Mouse (Mus musculus): ENCODE results near the gene Fosl2. TPM values are rescaled to one million over a fixed set of nuclear protein-coding genes. Genes with fewer than 3 reads are reported as not detected.
A peak's percentile ranks its signal among the peaks of the same experiment; 100 is the strongest.

The Fosl2 gene
- polyA plus RNA-seq, 1 experiment from 2014 or later = 0.80 TPM

DNA sequence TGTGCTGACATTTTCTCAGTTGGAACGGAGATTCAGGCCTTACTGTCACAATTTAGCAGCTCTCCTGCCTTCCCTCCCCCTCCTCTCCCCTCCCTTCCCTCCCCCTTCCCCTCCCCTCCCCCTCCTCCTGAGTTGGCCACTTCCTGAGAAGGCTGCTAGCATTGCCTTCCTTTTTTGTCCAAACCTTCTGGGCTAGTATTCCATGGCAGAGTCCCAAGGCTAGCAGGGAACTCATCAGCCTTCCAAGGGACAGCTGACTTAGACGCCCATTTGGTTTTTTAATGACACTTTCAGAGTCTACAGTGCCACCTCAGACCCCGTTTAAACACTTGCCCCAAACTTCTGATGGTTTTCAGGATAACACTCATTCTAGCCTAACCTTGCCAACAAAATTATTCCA is 7.7 kb upstream of the Fosl2 start:
- Histone ChIP-seq H3K4me1 (replicated peaks; ENCODE audit: control insufficient read depth, insufficient read depth, low read length) (no peaks in the 10 kb centered on the region), H3K4me3 (replicated peaks; ENCODE audit: low read length) (no peak overlapping the region), H3K9ac (no peak overlapping the region), H3K36me3 (replicated peaks; ENCODE audit: control insufficient read depth, insufficient read depth) (no peaks in the 10 kb centered on the region), H3K4me2 (replicated peaks) (no peak overlapping the region), H3K9me3 (ENCODE audit: control insufficient read depth, low read length) (no peaks in the 10 kb centered on the region), H3K27ac (no peak overlapping the region), H3K27me3 (ENCODE audit: control insufficient read depth, insufficient read depth, low read length) (peaks cover 12% of the 10 kb centered on the region; the same call in 1 of the 2 replicates)
- ATAC-seq (ENCODE audit: low FRiP score) = no peak
- 65% methylated on average over 3 of the region's 3 CpGs for WGBS
- DNase-seq (ENCODE audit: low spot score) = no peak

DNA sequence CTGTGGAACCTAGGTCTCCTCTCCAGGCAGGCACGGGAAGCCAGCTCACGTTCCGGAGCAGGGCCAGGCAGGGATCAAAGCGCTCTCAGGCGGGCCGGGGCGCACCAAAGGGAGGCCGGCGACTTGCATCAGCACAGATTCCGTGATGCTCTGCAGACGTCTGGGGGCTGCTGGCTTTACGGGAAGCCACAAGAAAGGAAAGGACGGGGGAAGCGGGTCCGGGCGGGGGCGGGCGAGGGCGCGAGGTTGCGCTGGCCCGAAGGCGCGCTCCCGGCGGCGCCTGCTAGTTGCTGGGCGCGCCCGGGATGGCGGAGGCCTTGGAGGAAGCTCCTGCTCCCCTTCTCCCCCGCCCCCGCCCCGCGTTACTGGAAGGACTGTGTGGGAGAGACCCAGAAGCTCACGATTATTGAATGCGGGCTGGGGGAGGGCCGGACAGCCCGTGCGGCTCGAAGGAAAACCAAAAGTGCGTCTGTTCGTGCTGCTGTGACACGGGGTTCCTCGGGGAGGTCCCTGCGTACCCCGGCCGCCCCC is 2.6 kb upstream of the Fosl2 start:
- H3K4me1 ChIP-seq (replicated peaks; ENCODE audit: control insufficient read depth, insufficient read depth, low read length) = peaks cover 15% of the 10 kb centered on the region; the same call in 1 of the 2 replicates
- H3K9ac ChIP-seq = peak overlapping the region; percentile 58
- peak overlapping the region; percentile 89 for H3K4me2 ChIP-seq (replicated peaks)
- DNase-seq (ENCODE audit: low spot score) (peak; percentile 41), ATAC-seq (ENCODE audit: low FRiP score) (peak; percentile 21; the same call in 1 of the 2 replicates)
- peak overlapping the region; percentile 10; the same call in 1 of the 2 replicates for H3K27ac ChIP-seq
- no peaks in the 10 kb centered on the region for H3K9me3 ChIP-seq (ENCODE audit: control insufficient read depth, low read length)
- H3K4me3 ChIP-seq (replicated peaks; ENCODE audit: low read length) = peak overlapping the region; percentile 62
- WGBS = under 1% methylated on average over 42 of the region's 48 CpGs
- peaks cover 41% of the 10 kb centered on the region for H3K27me3 ChIP-seq (ENCODE audit: control insufficient read depth, insufficient read depth, low read length)
- H3K36me3 ChIP-seq (replicated peaks; ENCODE audit: control insufficient read depth, insufficient read depth) = no peaks in the 10 kb centered on the region

DNA sequence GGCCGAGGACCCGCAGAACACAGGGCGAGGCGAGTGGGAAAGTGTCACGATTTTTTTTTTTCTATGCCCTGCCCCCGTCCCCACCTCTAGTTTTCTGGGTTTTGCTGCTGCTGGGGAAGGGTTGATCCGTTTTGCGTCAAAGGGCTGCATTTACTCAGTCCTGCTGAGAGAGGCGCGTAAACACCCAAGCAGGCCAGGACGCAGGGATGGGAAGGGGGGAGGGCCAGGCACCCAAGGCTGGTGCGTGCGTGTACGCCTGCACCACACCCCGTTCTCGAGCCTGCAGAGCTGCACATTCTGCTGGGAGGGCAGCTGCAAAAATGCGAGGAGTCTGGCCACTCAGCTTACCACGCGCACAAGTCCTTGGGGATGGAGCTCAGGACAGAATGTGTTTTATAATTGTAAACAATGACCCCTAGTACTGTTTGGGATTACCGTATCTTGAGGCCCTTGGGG is 2.0 kb upstream of the Fosl2 start:
- Histone ChIP-seq H3K4me2 (replicated peaks) (peak overlapping the region; percentile 89), H3K27me3 (ENCODE audit: control insufficient read depth, insufficient read depth, low read length) (peaks cover 47% of the 10 kb centered on the region), H3K27ac (0 out of 2 replicates have a peak overlapping the region, but pooled peaks have one; percentile 10), H3K4me3 (replicated peaks; ENCODE audit: low read length) (peak overlapping the region; percentile 62), H3K9ac (peak overlapping the region; percentile 58), H3K9me3 (ENCODE audit: control insufficient read depth, low read length) (no peaks in the 10 kb centered on the region), H3K36me3 (replicated peaks; ENCODE audit: control insufficient read depth, insufficient read depth) (no peaks in the 10 kb centered on the region), H3K4me1 (replicated peaks; ENCODE audit: control insufficient read depth, insufficient read depth, low read length) (peaks cover 15% of the 10 kb centered on the region; the same call in 1 of the 2 replicates)
- DNase-seq (ENCODE audit: low spot score) (peak; percentile 32), ATAC-seq (ENCODE audit: low FRiP score) (no peak)
- WGBS = 0% methylated on average over 20 of the region's 20 CpGs

DNA sequence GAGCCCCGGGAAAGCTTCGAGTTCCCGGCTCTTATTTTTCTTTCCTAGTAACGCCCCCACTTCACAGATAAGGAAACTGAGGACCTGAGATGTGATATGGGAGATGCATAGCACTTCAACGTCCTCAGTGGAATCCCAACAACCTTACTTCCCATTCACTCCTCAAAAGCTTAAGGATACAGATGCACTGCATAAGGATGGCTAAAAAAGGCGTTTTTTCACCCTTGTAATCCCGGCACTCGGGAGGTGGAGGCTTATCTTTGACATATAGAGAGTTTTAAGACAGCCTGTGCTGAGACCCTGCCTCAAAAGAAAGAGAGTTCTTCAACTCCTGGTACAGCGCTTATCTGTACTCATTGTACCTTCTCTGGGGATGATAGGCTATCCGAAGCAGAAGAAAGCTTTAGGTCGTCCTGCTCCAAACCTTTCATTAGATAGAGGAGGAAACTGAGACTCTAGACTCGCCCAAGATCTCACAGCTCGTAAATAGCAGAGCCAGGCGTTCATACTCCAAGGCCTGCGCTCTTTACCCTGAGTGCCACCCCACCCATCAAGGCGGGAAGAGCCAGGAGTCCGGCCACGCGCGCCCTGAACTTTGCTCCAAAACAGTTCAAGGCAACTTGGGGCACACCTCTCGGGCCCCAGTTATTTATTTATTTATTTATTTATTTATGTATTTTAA is 1.4 kb upstream of the Fosl2 start:
- no peak for DNase-seq (ENCODE audit: low spot score)
- Histone ChIP-seq H3K9me3 (ENCODE audit: control insufficient read depth, low read length) (no peaks in the 10 kb centered on the region), H3K4me2 (replicated peaks) (peak overlapping the region; percentile 89), H3K27me3 (ENCODE audit: control insufficient read depth, insufficient read depth, low read length) (peaks cover 51% of the 10 kb centered on the region), H3K4me3 (replicated peaks; ENCODE audit: low read length) (peak overlapping the region; percentile 62), H3K9ac (peak overlapping the region; percentile 70), H3K27ac (no peak overlapping the region), H3K4me1 (replicated peaks; ENCODE audit: control insufficient read depth, insufficient read depth, low read length) (peaks cover 15% of the 10 kb centered on the region; the same call in 1 of the 2 replicates), H3K36me3 (replicated peaks; ENCODE audit: control insufficient read depth, insufficient read depth) (no peaks in the 10 kb centered on the region)
- ATAC-seq (ENCODE audit: low FRiP score) = no peak
- 3% methylated on average over 21 of the region's 21 CpGs for WGBS

GRCm38 (mm10) chr5:32134903-32135335 is 682 bp upstream of the Fosl2 start:
- peak overlapping the region; percentile 71 for H3K27ac ChIP-seq
- peak overlapping the region; percentile 70 for H3K9ac ChIP-seq
- ATAC-seq (ENCODE audit: low FRiP score) (peak; percentile 54), DNase-seq (ENCODE audit: low spot score) (peak; percentile 30)
- H3K36me3 ChIP-seq (replicated peaks; ENCODE audit: control insufficient read depth, insufficient read depth) = no peaks in the 10 kb centered on the region
- no peaks in the 10 kb centered on the region for H3K9me3 ChIP-seq (ENCODE audit: control insufficient read depth, low read length)
- peaks cover 15% of the 10 kb centered on the region; the same call in 1 of the 2 replicates for H3K4me1 ChIP-seq (replicated peaks; ENCODE audit: control insufficient read depth, insufficient read depth, low read length)
- peak overlapping the region; percentile 62 for H3K4me3 ChIP-seq (replicated peaks; ENCODE audit: low read length)
- WGBS = under 1% methylated on average over 35 of the region's 54 CpGs
- H3K27me3 ChIP-seq (ENCODE audit: control insufficient read depth, insufficient read depth, low read length) = peaks cover 51% of the 10 kb centered on the region
- peak overlapping the region; percentile 89 for H3K4me2 ChIP-seq (replicated peaks)

- ATAC-seq (ENCODE audit: low FRiP score) = no peak
- 0% methylated on average over 56 of the region's 63 CpGs for WGBS
- peak overlapping the region; percentile 70 for H3K9ac ChIP-seq
- H3K9me3 ChIP-seq (ENCODE audit: control insufficient read depth, low read length) = no peaks in the 10 kb centered on the region
- peak overlapping the region; percentile 62 for H3K4me3 ChIP-seq (replicated peaks; ENCODE audit: low read length)
- peak overlapping the region; percentile 71; the same call in 1 of the 2 replicates for H3K27ac ChIP-seq
- H3K27me3 ChIP-seq (ENCODE audit: control insufficient read depth, insufficient read depth, low read length) = peaks cover 48% of the 10 kb centered on the region
- DNase-seq (ENCODE audit: low spot score) = no peak
- H3K4me1 ChIP-seq (replicated peaks; ENCODE audit: control insufficient read depth, insufficient read depth, low read length) = peaks cover 15% of the 10 kb centered on the region; the same call in 1 of the 2 replicates
- H3K36me3 ChIP-seq (replicated peaks; ENCODE audit: control insufficient read depth, insufficient read depth) = no peaks in the 10 kb centered on the region
- H3K4me2 ChIP-seq (replicated peaks) = peak overlapping the region; percentile 89
Measured at GRCm38 (mm10) chr5:32136301-32136863, 781 bp downstream of the Fosl2 start.

GRCm38 (mm10) chr5:32137106-32137522 is 1.5 kb downstream of the Fosl2 start:
- WGBS = 2% methylated on average over 12 of the region's 12 CpGs
- peak overlapping the region; percentile 62 for H3K4me3 ChIP-seq (replicated peaks; ENCODE audit: low read length)
- no peaks in the 10 kb centered on the region for H3K9me3 ChIP-seq (ENCODE audit: control insufficient read depth, low read length)
- DNase-seq (ENCODE audit: low spot score) (no peak), ATAC-seq (ENCODE audit: low FRiP score) (no peak)
- peaks cover 41% of the 10 kb centered on the region for H3K27me3 ChIP-seq (ENCODE audit: control insufficient read depth, insufficient read depth, low read length)
- no peak overlapping the region for H3K27ac ChIP-seq
- no peaks in the 10 kb centered on the region for H3K36me3 ChIP-seq (replicated peaks; ENCODE audit: control insufficient read depth, insufficient read depth)
- peaks cover 15% of the 10 kb centered on the region; the same call in 1 of the 2 replicates for H3K4me1 ChIP-seq (replicated peaks; ENCODE audit: control insufficient read depth, insufficient read depth, low read length)
- peak overlapping the region; percentile 89 for H3K4me2 ChIP-seq (replicated peaks)
- H3K9ac ChIP-seq = peak overlapping the region; percentile 70; the same call in 1 of the 2 replicates

GRCm38 (mm10) chr5:32138446-32139195 is 3.0 kb downstream of the Fosl2 start:
- H3K4me3 ChIP-seq (replicated peaks; ENCODE audit: low read length) = no peak overlapping the region
- H3K27me3 ChIP-seq (ENCODE audit: control insufficient read depth, insufficient read depth, low read length) = peaks cover 39% of the 10 kb centered on the region
- no peak for DNase-seq (ENCODE audit: low spot score)
- 71% methylated on average over 10 of the region's 10 CpGs for WGBS
- no peak overlapping the region for H3K9ac ChIP-seq
- no peak overlapping the region for H3K4me2 ChIP-seq (replicated peaks)
- H3K36me3 ChIP-seq (replicated peaks; ENCODE audit: control insufficient read depth, insufficient read depth) = no peaks in the 10 kb centered on the region
- H3K9me3 ChIP-seq (ENCODE audit: control insufficient read depth, low read length) = no peaks in the 10 kb centered on the region
- H3K4me1 ChIP-seq (replicated peaks; ENCODE audit: control insufficient read depth, insufficient read depth, low read length) = peaks cover 10% of the 10 kb centered on the region; the same call in 1 of the 2 replicates
- ATAC-seq (ENCODE audit: low FRiP score) = no peak
- no peak overlapping the region for H3K27ac ChIP-seq

All from hindbrain, embryonic 14.5 days (tissue).